In the genomic region with DNA sequence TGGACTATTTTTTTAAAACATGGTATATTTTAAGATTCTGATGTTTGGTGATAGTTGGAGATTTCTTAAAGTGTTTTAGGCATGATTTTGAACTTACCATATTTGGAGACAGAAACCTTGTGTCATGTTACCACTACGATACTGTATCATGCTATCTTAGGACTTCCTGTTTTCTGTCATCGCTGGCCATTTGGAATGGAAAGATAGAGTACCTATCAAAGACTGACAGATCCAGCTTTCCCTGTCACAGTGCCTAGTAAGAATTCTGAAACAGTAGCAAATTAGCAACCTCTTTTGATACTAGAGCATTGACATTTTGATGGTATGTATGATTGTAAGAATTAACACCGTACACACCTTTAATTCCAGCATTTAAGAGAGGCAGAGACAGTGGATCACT, we compare ENCODE assay signal across 17 mouse cellular contexts. TPM values are rescaled to one million over a fixed set of nuclear protein-coding genes. Genes with fewer than 3 reads are reported as not detected.
DNase-seq lines count a peak whose midpoint lies in the region; ATAC-seq and TF ChIP-seq lines count a peak whose summit lies in the region.
"Had no signal": no experiment of that assay in that cellular context is flagged by ENCODE, and none has a peak within 500 bp of the region (broad histone marks: within the 10 kb centered on the region; RNA-seq: fewer than 3 reads in every experiment).

No protein-coding gene starts in this region.

- H3K4me2 ChIP-seq in lung, embryonic 14.5 days: no peak overlapping the region
- H3K4me2 ChIP-seq in liver, embryonic 11.5 days: peak overlapping the region; percentile 44; the same call in 1 of the 2 replicates
- H3K4me2 ChIP-seq: heart, embryonic 12.5 days; midbrain, embryonic 11.5 days had no signal

- no peaks in the 10 kb centered on the region for H3K36me3 ChIP-seq in lung, embryonic 14.5 days (ENCODE audit: insufficient read depth)
- no peaks in the 10 kb centered on the region for H3K36me3 ChIP-seq in liver, embryonic 11.5 days (ENCODE audit: control insufficient read depth, insufficient read depth, low read length)
- H3K36me3 ChIP-seq: heart, embryonic 12.5 days had no signal

- DNase-seq in lung, embryonic 14.5 days: no peak
- DNase-seq in lung, postnatal 25 days (ENCODE audit: low spot score): no peak
- DNase-seq in c-Kit-positive CD71-positive TER-119-negative erythroid progenitor cells, embryonic 14.5 days (ENCODE audit: low read depth): peak; percentile 76
- no peak for DNase-seq in liver, embryonic 11.5 days (ENCODE audit: low spot score)
- no peak for DNase-seq in embryo, embryonic 9.5 days (ENCODE audit: extremely low spot score)
- no peak for DNase-seq in gastrocnemius, postnatal 25 days
- DNase-seq: B cell, adult 2 months; cerebellum, adult 11-12 months; gastrocnemius, postnatal 14 days; kidney, postnatal 10 days; retina, postnatal 1 day had no signal

- 78% methylated on average over 3 of the region's 3 CpGs for WGBS in lung, embryonic 14.5 days
- 44% methylated on average over 3 of the region's 3 CpGs for WGBS in liver, embryonic 11.5 days

- no peak overlapping the region for H3K4me3 ChIP-seq in lung, embryonic 14.5 days (ENCODE audit: low read depth, low read length)
- H3K4me3 ChIP-seq in liver, embryonic 11.5 days (ENCODE audit: low read depth, low read length): no peak overlapping the region
- H3K4me3 ChIP-seq: heart, embryonic 12.5 days had no signal

- H3K27me3 ChIP-seq in lung, embryonic 14.5 days (ENCODE audit: insufficient read depth, low read length): no peaks in the 10 kb centered on the region
- H3K27me3 ChIP-seq in liver, embryonic 11.5 days (replicated peaks; ENCODE audit: control insufficient read depth, insufficient read depth, low read length): no peaks in the 10 kb centered on the region
- H3K27me3 ChIP-seq: heart, embryonic 12.5 days had no signal

- no peak for TF ChIP-seq CTCF in lung, embryonic 14.5 days (IDR thresholded peaks at IDR 0.05; ENCODE audit: low read depth)

- H3K4me1 ChIP-seq in lung, embryonic 14.5 days (ENCODE audit: insufficient read depth): no peaks in the 10 kb centered on the region
- peaks cover 28% of the 10 kb centered on the region for H3K4me1 ChIP-seq in liver, embryonic 11.5 days (replicated peaks; ENCODE audit: control insufficient read depth, insufficient read depth, low read length)

- H3K27ac ChIP-seq in lung, embryonic 14.5 days (ENCODE audit: low read depth): peak overlapping the region; percentile 22; the same call in 1 of the 2 replicates
- peak overlapping the region; percentile 22; the same call in 1 of the 2 replicates for H3K27ac ChIP-seq in liver, embryonic 11.5 days (ENCODE audit: low read depth, low read length)

- ATAC-seq in lung, embryonic 14.5 days (ENCODE audit: insufficient read depth): no peak
- ATAC-seq in liver, embryonic 11.5 days (replicated peaks; ENCODE audit: low FRiP score): peak; percentile 79
- peak; percentile 65 for ATAC-seq in megakaryocyte progenitor cell, adult 5-6 weeks (replicated peaks; ENCODE audit: poor library complexity)
- no peak for ATAC-seq in frontal cortex, adult (ENCODE audit: low TSS enrichment)
- ATAC-seq: forebrain, embryonic 16.5 days; inflammation-experienced regulatory T-cells, adult 6 months had no signal

- no peak overlapping the region for H3K9ac ChIP-seq in lung, embryonic 14.5 days
- no peak overlapping the region for H3K9ac ChIP-seq in liver, embryonic 11.5 days (ENCODE audit: low read depth, low read length)
- H3K9ac ChIP-seq: heart, embryonic 12.5 days had no signal

- no peaks in the 10 kb centered on the region for H3K9me3 ChIP-seq in lung, embryonic 14.5 days (ENCODE audit: low read depth, low read length)
- H3K9me3 ChIP-seq in liver, embryonic 11.5 days (ENCODE audit: control insufficient read depth, low read length): no peaks in the 10 kb centered on the region
- H3K9me3 ChIP-seq: heart, embryonic 12.5 days had no signal

RNA-seq across cellular contexts. Expression of gene Cnst, which starts 5.2 kb away (rescaled TPM):
- polyA plus RNA-seq in lung, embryonic 14.5 days (2014; fragmentation: Nextera tagmentation; extraction: Ambion mirVana): 17.1 and 18.2 TPM in 2 replicates
- polyA plus RNA-seq in liver, embryonic 11.5 days (2014; fragmentation: Nextera tagmentation; extraction: Ambion mirVana): 12.9 and 16.7 TPM in 2 replicates
- 8.3 and 13.0 TPM in 2 replicates for total RNA-seq in megakaryocyte progenitor cell, adult 5-6 weeks (2015)
- total RNA-seq in megakaryocyte progenitor cell, adult 5-6 weeks (2017): 14.2 and 15.8 TPM in 2 replicates
- total RNA-seq in gastrocnemius, postnatal 25 days (2021): 10 to 100 TPM; 19.9 to 26.2 TPM

RNA-seq across cellular contexts. Expression of gene Tfb2m, which starts 5.3 kb away (rescaled TPM):
- polyA plus RNA-seq in lung, embryonic 14.5 days (2014; fragmentation: Nextera tagmentation; extraction: Ambion mirVana): 26.6 and 34.6 TPM in 2 replicates
- polyA plus RNA-seq in liver, embryonic 11.5 days (2014; fragmentation: Nextera tagmentation; extraction: Ambion mirVana): 25.0 and 31.9 TPM in 2 replicates
- 46.2 and 50.3 TPM in 2 replicates for total RNA-seq in megakaryocyte progenitor cell, adult 5-6 weeks (2015)
- total RNA-seq in megakaryocyte progenitor cell, adult 5-6 weeks (2017): 43.9 and 50.6 TPM in 2 replicates
- total RNA-seq in gastrocnemius, postnatal 25 days (2021): 10 to 100 TPM; 31.0 to 36.5 TPM

RNA-seq across cellular contexts. Expression of gene Smyd3, which starts 33.5 kb away (rescaled TPM):
- 20.6 and 21.0 TPM in 2 replicates for polyA plus RNA-seq in lung, embryonic 14.5 days (2014; fragmentation: Nextera tagmentation; extraction: Ambion mirVana)
- polyA plus RNA-seq in liver, embryonic 11.5 days (2014; fragmentation: Nextera tagmentation; extraction: Ambion mirVana): 14.0 and 17.3 TPM in 2 replicates
- 19.8 and 20.7 TPM in 2 replicates for total RNA-seq in megakaryocyte progenitor cell, adult 5-6 weeks (2015)
- 22.9 and 35.6 TPM in 2 replicates for total RNA-seq in megakaryocyte progenitor cell, adult 5-6 weeks (2017)
- total RNA-seq in gastrocnemius, postnatal 25 days (2021): 1 to 10 TPM; 4.1 to 4.6 TPM

Comparison
In these comparisons a context has a peak if more than half of its experiments do, and no peak if none do; other contexts are left out.
1. ATAC-seq: peak in liver, embryonic 11.5 days (single experiment) and megakaryocyte progenitor cell, adult 5-6 weeks (single experiment); none in lung, embryonic 14.5 days (single experiment) and frontal cortex, adult (single experiment).